Mouse (Mus musculus) G1E (cell line): ENCODE results near the gene Fsip1. TPM values are rescaled to one million over a fixed set of nuclear protein-coding genes. Genes with fewer than 3 reads are reported as not detected.

Experiments
- ATAC-seq: 2 replicates; pipeline ENCODE4 v1.8.0; 2016; ENCODE audit warnings: mild to moderate bottlenecking; ENCODE audit not compliant: insufficient number of reproducible peaks, poor library complexity, low FRiP score, severe bottlenecking; ENCODE audit errors: extremely low read depth
- DNase-seq: peaks from one replicate; pipeline ENCODE4 v3.0.0; 2012; ENCODE audit warnings: low spot score
- H3K27me3 ChIP-seq: 2 replicates; pipeline ENCODE4 v1.6.1; 2012; ENCODE audit warnings: mild to moderate bottlenecking, low read length, inconsistent platforms; ENCODE audit not compliant: insufficient read depth
- H3K36me3 ChIP-seq: replicated peaks from 2 replicates; pipeline ENCODE3; 2012; ENCODE audit warnings: mild to moderate bottlenecking, inconsistent platforms
- H3K4me1 ChIP-seq: 2 replicates; pipeline ENCODE4 v1.6.1; 2012; ENCODE audit warnings: low read depth, low read length, inconsistent platforms, mixed read lengths; ENCODE audit not compliant: insufficient read depth
- H3K4me3 ChIP-seq: 2 replicates; pipeline ENCODE4 v1.5.1; 2012; ENCODE audit warnings: low read depth, mild to moderate bottlenecking, inconsistent platforms, low read length, moderate library complexity, mixed read lengths
- H3K9me3 ChIP-seq: replicated peaks from 2 replicates; pipeline ENCODE4 v1.6.1; 2012; ENCODE audit warnings: inconsistent platforms
- CTCF ChIP-seq: IDR thresholded peaks from 2 replicates; pipeline ENCODE4 v1.5.1; 2012; ENCODE audit warnings: low read depth, low read length, inconsistent platforms, mixed read lengths
- GATA1 ChIP-seq: IDR thresholded peaks from 2 replicates; pipeline ENCODE4 v1.6.1; 2012; ENCODE audit warnings: borderline replicate concordance, low read length, inconsistent platforms, mixed read lengths
- GATA2 ChIP-seq: IDR thresholded peaks from 2 replicates; pipeline ENCODE4 v1.6.1; 2012; ENCODE audit warnings: low read depth, low read length, inconsistent platforms, borderline replicate concordance
- POLR2AphosphoS5 ChIP-seq: IDR thresholded peaks from 2 replicates; pipeline ENCODE4 v1.6.1; 2012; ENCODE audit warnings: low read depth, low read length, inconsistent platforms; ENCODE audit not compliant: insufficient replicate concordance
- TAL1 ChIP-seq: conservative IDR thresholded peaks from 2 replicates; pipeline ENCODE4 v1.6.1; 2012; ENCODE audit warnings: low read depth, low read length, inconsistent platforms, mixed read lengths
- polyA plus RNA-seq: library from polyadenylated mRNA; stranded (reverse); fragments of >175 nt; gene quantifications from 2 replicates; pipeline ENCODE4 v1.2.3, GENCODE M21; 2012
- total RNA-seq, 2 experiments: library from RNA; stranded (forward) in 1 of 2; stranded (reverse) in 1 of 2; fragments of 200-1000 nt in 1 of 2; fragments of >200 nt in 1 of 2; fragmentation: Nextera tagmentation in 1 of 2; gene quantifications; 2 replicates each; pipeline ENCODE4 v1.2.3; 2014 to 2017

The Fsip1 gene
- total and polyA plus RNA-seq, 3 experiments = 0.27 TPM; not detected in 2

DNA sequence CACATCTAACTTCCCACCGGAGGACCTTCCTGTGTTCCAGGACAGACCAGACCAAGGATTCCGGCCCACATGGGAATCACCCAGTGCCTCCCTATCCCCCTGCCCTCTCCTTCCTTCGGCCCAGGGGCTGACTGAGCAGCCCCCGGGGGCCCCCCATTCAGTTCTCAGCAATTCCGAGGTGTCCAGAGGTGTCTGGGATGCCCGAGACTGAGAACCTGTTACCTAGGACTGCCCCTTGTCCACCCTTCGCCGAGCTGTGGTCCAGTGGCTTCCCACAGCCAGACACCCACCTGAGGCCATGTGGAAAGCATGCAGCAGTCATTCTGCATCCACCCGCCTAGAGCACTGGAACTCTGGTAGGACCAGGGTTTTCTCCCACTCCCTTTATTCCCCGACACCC, 115.1 kb downstream of the Fsip1 start:
- Histone ChIP-seq H3K27me3 (no peaks in the 10 kb centered on the region), H3K36me3 (no peaks in the 10 kb centered on the region), H3K4me1 (no peaks in the 10 kb centered on the region), H3K4me3 (no peak overlapping the region), H3K9me3 (peaks cover 6% of the 10 kb centered on the region; the same call in 1 of the 2 replicates)
- DNase-seq = no peak
- no peak for ATAC-seq
- TF ChIP-seq TAL1 = no peak
- no peak for TF ChIP-seq CTCF
- no peak for TF ChIP-seq GATA2
- no peak for TF ChIP-seq GATA1
- no peak for TF ChIP-seq POLR2AphosphoS5

DNA sequence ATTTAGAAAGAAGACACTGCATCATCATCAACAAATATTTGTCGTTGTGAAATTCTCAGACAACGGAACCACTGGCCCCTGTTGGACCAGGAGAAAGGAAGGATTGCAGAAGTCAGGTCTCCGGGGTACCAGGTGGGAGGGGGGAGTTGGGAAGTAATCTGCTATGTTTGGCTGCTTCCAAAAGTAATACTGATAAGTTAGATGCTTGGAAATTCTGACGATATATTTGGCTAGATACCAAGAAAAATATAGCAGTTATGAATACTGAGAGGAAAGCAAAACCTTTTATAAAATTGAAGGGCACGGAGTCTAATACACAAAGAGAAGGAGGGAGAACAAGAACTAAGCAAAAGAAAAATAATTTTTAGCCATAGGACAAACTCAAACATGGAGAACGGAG, 117.5 kb downstream of the Fsip1 start:
- ATAC-seq = no peak
- H3K27me3 ChIP-seq = no peaks in the 10 kb centered on the region
- no peaks in the 10 kb centered on the region for H3K36me3 ChIP-seq
- peaks cover 9% of the 10 kb centered on the region for H3K9me3 ChIP-seq
- no peaks in the 10 kb centered on the region for H3K4me1 ChIP-seq
- no peak for DNase-seq
- no peak overlapping the region for H3K4me3 ChIP-seq
- no peak for TF ChIP-seq POLR2AphosphoS5
- TF ChIP-seq TAL1 = no peak
- no peak for TF ChIP-seq GATA1
- no peak for TF ChIP-seq CTCF

DNA sequence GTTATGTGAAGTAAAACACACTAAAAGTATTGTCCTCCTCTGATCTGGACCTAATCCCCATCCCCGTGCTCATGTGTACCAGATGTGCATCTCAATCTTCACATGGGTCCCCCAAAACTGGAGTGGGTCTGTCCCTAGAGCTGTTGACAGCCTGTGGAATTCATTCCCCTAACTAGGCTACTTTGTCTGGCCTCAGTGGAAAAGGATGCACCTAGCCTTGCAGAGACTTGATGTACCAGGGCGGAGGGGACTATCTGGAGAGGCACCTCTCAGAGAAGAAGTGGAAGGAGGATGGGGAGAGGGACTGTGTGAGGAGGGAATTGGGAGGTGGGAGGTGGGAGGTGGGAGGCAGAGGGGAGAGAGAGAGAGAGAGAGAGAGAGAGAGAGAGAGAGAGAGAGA, 119.0 kb downstream of the Fsip1 start:
- H3K36me3 ChIP-seq = no peaks in the 10 kb centered on the region
- no peaks in the 10 kb centered on the region for H3K27me3 ChIP-seq
- H3K9me3 ChIP-seq = peaks cover 9% of the 10 kb centered on the region
- no peak for TF ChIP-seq POLR2AphosphoS5
- TF ChIP-seq CTCF = no peak
- no peak for TF ChIP-seq GATA2
- no peak for TF ChIP-seq TAL1
- TF ChIP-seq GATA1 = no peak
- H3K4me3 ChIP-seq = no peak overlapping the region
- ATAC-seq (no peak), DNase-seq (no peak)
- no peaks in the 10 kb centered on the region for H3K4me1 ChIP-seq

- no peak for DNase-seq
- H3K4me1 ChIP-seq = no peaks in the 10 kb centered on the region
- peaks cover 9% of the 10 kb centered on the region for H3K9me3 ChIP-seq
- TF ChIP-seq GATA2 (no peak), TAL1 (no peak), CTCF (no peak), POLR2AphosphoS5 (no peak), GATA1 (no peak)
- no peaks in the 10 kb centered on the region for H3K36me3 ChIP-seq
- ATAC-seq = no peak
- no peak overlapping the region for H3K4me3 ChIP-seq
- no peaks in the 10 kb centered on the region for H3K27me3 ChIP-seq
These were observed 119.7 kb downstream of the Fsip1 start for GRCm38 (mm10) chr2:118137071-118137470.

DNA sequence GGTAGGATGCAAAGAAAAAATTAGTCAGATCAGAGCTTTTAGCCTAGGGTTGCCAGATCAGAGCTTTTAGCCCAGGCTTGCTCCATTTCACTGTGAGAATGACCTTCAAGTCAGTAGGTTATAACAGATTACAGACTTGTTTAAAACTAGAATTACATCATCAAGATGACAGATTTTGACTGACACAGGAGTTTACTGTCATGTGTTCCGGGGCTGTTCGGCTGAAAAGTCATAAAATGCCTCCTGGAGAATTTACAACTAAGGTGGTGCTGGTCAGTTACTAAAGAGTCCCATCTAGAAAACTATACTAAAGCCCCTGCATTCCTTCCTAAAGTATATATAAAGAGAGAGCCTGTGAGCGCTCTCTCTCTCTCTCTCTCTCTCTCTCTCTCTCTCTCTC, 128.5 kb downstream of the Fsip1 start:
- H3K9me3 ChIP-seq = peaks cover 31% of the 10 kb centered on the region
- no peaks in the 10 kb centered on the region for H3K4me1 ChIP-seq
- no peak for TF ChIP-seq TAL1
- TF ChIP-seq CTCF = no peak
- TF ChIP-seq GATA1 = no peak
- TF ChIP-seq POLR2AphosphoS5 = no peak
- no peak for TF ChIP-seq GATA2
- no peaks in the 10 kb centered on the region for H3K27me3 ChIP-seq
- no peak for DNase-seq
- H3K36me3 ChIP-seq = no peaks in the 10 kb centered on the region
- ATAC-seq = no peak
- H3K4me3 ChIP-seq = no peak overlapping the region

- DNase-seq (no peak), ATAC-seq (no peak)
- Histone ChIP-seq H3K27me3 (no peaks in the 10 kb centered on the region), H3K4me1 (no peaks in the 10 kb centered on the region), H3K9me3 (peaks cover 37% of the 10 kb centered on the region), H3K36me3 (no peaks in the 10 kb centered on the region), H3K4me3 (no peak overlapping the region)
- TF ChIP-seq POLR2AphosphoS5 (no peak), GATA2 (no peak), CTCF (no peak), GATA1 (no peak), TAL1 (no peak)
These were observed 129.1 kb downstream of the Fsip1 start for GRCm38 (mm10) chr2:118127516-118128288.
